Mouse (Mus musculus) ES-E14 (cell line): ENCODE measurements around the gene H2-T3. TPM values are rescaled to one million over a fixed set of nuclear protein-coding genes. Genes with fewer than 3 reads are reported as not detected.
"Not testable (repeated sequence)": the region's sequence is repeated elsewhere in the genome, so short reads cannot be mapped to it uniquely, and the experiment has no call there.

ENCODE experiments used
- DNase-seq: peaks from one replicate; pipeline ENCODE4 v3.0.0-alpha.2; 2013; ENCODE audit warnings: low read depth, low spot score
- H3K27ac ChIP-seq: 2 replicates; pipeline ENCODE4 v1.5.1; 2012; ENCODE audit warnings: low read depth, mild to moderate bottlenecking, low read length, moderate library complexity, mixed read lengths; ENCODE audit not compliant: poor library complexity, insufficient read depth, severe bottlenecking
- H3K36me3 ChIP-seq: 2 replicates; pipeline ENCODE4 v1.6.1; 2012; ENCODE audit warnings: mild to moderate bottlenecking, low read length, moderate library complexity, mixed read lengths; ENCODE audit not compliant: control insufficient read depth, poor library complexity, insufficient read depth, severe bottlenecking
- H3K4me1 ChIP-seq, 2 experiments: fragments of 150-350 bp in 1 of 2; sonication (generic) in 1 of 2; 2 replicates each; pipeline ENCODE4 v1.6.1; 2012; ENCODE audit warnings: low read length in 2 of 2, mild to moderate bottlenecking in 1 of 2, mixed read lengths in 1 of 2; ENCODE audit not compliant: control insufficient read depth in 2 of 2, insufficient read depth in 2 of 2, poor library complexity in 1 of 2
- H3K4me3 ChIP-seq, 2 experiments: fragments of 150-350 bp in 1 of 2; sonication (generic) in 1 of 2; 2 replicates each; pipeline ENCODE4 v1.5.1; 2012; ENCODE audit warnings: low read length in 2 of 2, low read depth in 1 of 2, mild to moderate bottlenecking in 1 of 2, mixed read lengths in 1 of 2; ENCODE audit not compliant: insufficient read depth in 1 of 2, poor library complexity in 1 of 2, severe bottlenecking in 1 of 2
- H3K9ac ChIP-seq: 2 replicates; pipeline ENCODE4 v1.6.1; 2012; ENCODE audit warnings: low read depth, mild to moderate bottlenecking, low read length, mixed read lengths; ENCODE audit not compliant: poor library complexity, insufficient read depth, severe bottlenecking
- H3K9me3 ChIP-seq: fragments of 150-350 bp; sonication (generic); 2 replicates; pipeline ENCODE4 v1.6.1; 2012; ENCODE audit warnings: low read depth, mild to moderate bottlenecking, low read length; ENCODE audit not compliant: control insufficient read depth, insufficient read depth
- CHD2 ChIP-seq: IDR thresholded peaks from 2 replicates; pipeline ENCODE4 v1.6.1; 2014; ENCODE audit warnings: mild to moderate bottlenecking, low read depth, low read length, inconsistent platforms
- HCFC1 ChIP-seq: IDR thresholded peaks from 2 replicates; pipeline ENCODE4 v1.6.1; 2012; ENCODE audit warnings: low read length, inconsistent platforms, borderline replicate concordance; ENCODE audit not compliant: insufficient read depth
- MAFK ChIP-seq: IDR thresholded peaks from 2 replicates; pipeline ENCODE4 v1.6.1; 2014; ENCODE audit warnings: mild to moderate bottlenecking, low read depth, low read length, inconsistent platforms; ENCODE audit not compliant: insufficient read depth
- ZC3H11A ChIP-seq: IDR thresholded peaks from 2 replicates; pipeline ENCODE4 v1.6.1; 2012; ENCODE audit warnings: low read depth, mild to moderate bottlenecking, inconsistent platforms, low read length, borderline replicate concordance
- ZNF384 ChIP-seq: IDR thresholded peaks from 2 replicates; pipeline ENCODE4 v1.6.1; 2012; ENCODE audit warnings: low read depth, low read length, inconsistent platforms
- in situ Hi-C, 2 experiments: fragments of 600-800 bp; cut with MboI; formaldehyde crosslinking; loops; one replicate each; pipeline ENCODE4 v1.15.1; 2025; ENCODE audit warnings: low sequenced_read_pairs in 2 of 2, inconsistent platforms in 1 of 2; ENCODE audit not compliant: unreplicated experiment in 2 of 2
- total RNA-seq: library from RNA; depleted of rRNA; stranded (reverse); fragments of 300-350 nt; gene quantifications from 2 replicates; pipeline ENCODE4 v1.2.3, GENCODE M21; 2012

The H2-T3 gene
- total RNA-seq, 1 experiment: 0.22 TPM

DNA sequence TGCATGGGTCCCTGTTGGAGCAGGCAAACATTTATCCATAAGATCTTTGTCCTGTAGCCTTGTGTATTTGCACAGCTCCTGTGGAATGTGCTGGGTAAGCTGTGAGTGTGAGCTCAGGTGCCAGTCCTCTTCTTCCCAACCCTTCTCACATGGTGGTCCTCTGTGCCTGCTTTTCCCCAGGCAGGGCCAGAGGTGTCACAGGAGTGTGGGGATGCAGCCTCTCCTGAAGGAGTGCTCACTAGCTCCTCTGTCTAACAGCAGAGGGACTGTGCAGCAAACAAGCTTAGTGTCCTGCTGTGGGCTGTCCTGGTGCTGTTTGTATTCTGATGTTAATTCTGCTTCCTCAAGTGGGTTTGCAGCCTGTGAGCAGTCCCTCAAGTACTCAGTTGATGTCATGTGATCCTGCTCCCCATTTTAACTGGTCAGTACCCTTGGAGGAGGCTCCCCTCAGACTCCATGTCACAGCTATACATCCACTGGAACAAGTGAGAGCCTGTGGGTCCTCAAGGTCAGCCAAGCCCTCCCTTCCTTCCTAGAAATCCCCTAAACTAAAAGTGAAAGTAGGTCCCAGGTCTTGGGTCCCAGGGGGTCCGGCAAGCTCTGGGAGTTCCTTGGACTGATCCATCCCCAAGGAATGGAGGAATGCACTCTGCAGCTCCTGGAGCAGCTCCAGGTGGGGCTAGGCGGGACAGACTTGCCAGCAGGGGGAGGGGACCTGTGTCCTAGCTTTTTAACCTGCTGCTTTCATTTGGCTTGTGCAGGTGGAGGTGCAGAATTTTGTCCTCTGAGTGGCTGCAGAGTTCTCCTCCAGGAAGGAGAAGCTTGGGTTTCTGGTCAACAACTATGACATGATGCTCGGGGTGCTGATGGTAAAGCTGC, 35.6 kb downstream of the H2-T3 start:
- DNase-seq: no peak
- H3K9ac ChIP-seq: no peak overlapping the region
- in situ Hi-C loops: no loop called here
- no peak overlapping the region for H3K27ac ChIP-seq
- H3K9me3 ChIP-seq: no peaks in the 10 kb centered on the region
- H3K4me1 ChIP-seq: no peaks in the 10 kb centered on the region
- H3K36me3 ChIP-seq: no peaks in the 10 kb centered on the region
- TF ChIP-seq ZNF384 (no peak), ZC3H11A (no peak), CHD2 (no peak), MAFK (no peak), HCFC1 (no peak)
- H3K4me3 ChIP-seq: no peak overlapping the region

DNA sequence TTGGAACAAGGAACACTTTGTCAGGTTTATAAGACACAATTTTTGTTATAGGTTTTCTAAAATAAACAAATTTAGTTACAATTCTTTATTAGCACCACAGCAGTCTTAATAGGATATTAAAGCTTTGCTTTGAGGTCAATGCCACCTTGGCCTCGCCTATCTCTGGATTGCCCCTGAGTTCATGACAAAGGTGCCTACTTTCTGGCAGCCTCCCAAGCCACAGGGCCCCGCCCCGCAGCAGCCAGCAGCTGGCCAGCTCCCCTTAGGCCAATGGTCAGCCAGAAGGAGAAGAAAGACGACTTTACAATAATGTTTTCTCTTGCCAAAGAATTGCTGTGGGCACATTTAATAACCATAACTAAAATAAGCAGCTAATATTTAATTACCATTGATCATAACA, 38.9 kb downstream of the H2-T3 start:
- in situ Hi-C loops, DNase-seq: not testable (repeated sequence)

DNA sequence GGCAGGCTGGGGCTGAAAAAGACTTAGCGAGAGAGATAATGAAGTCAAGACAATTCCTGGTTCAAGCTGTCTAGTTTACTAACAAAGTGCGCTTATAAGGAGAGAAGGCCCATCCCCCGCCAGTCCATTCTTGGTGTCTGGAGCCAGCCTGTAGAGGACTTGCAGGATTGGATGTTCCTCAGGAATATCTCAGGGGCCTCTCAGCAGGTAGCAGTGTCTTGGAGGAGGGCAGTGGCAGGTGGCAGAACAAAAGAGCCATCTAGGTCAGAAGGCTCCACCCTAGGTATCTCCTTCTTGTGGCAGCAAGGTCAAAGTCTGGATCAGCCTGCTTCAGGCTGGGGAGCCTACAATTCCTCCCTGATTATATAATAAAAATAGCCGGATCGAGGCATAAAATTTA, 41.6 kb downstream of the H2-T3 start:
- DNase-seq, H3K9me3 ChIP-seq, H3K4me3 ChIP-seq, H3K9ac ChIP-seq, H3K36me3 ChIP-seq, in situ Hi-C loops, H3K4me1 ChIP-seq, H3K27ac ChIP-seq: not testable (repeated sequence)

More for the DNA sequence above, 38.9 kb downstream of the H2-T3 start:
- H3K9me3 ChIP-seq, H3K27ac ChIP-seq, H3K4me3 ChIP-seq, H3K4me1 ChIP-seq, H3K9ac ChIP-seq, H3K36me3 ChIP-seq: not testable (repeated sequence)

DNA sequence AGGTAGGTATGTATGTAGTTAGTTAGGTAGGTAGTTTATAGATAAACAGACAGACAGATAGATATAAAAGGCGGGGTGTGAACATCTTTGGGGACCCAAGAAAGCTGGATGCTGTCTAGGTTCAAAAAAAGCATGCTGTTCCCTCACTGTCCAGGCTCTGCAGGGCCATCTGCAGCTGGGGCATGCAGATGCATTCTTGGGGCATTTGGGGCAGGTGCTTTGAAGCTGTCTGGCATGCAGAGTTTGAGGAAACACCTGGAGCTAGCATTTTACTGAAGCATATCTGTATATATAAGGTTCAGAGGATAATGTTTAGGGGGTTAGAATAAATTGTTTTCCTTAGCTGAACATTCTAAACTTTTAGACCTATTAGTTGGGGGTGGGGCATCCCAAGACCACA, 43.1 kb downstream of the H2-T3 start:
- H3K4me3 ChIP-seq, H3K36me3 ChIP-seq, H3K27ac ChIP-seq, H3K9ac ChIP-seq, DNase-seq, in situ Hi-C loops, H3K9me3 ChIP-seq, H3K4me1 ChIP-seq: not testable (repeated sequence)

DNA sequence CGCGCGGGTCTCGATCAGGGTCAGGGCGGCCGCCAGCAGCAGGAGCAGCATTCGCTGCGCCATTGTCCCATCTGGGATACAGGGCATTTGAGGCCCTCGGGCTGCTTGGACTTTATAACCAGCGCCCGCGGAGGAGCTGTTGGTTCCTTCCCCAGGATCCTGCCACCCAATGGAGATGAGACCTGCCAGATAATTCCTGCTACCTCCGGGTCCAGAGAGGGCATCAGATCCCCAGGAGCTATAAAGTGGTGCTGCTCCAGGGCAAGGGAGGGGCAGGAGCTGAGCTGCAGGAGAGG, 44.3 kb downstream of the H2-T3 start:
- not testable (repeated sequence) for H3K9ac ChIP-seq

More for the DNA sequence above, 44.3 kb downstream of the H2-T3 start:
- in situ Hi-C loops, H3K4me1 ChIP-seq, DNase-seq, H3K36me3 ChIP-seq, H3K9me3 ChIP-seq, H3K27ac ChIP-seq: not testable (repeated sequence)
- peak overlapping the region; percentile 53 to 57 for H3K4me3 ChIP-seq
